Mouse (Mus musculus) bone marrow macrophage, adult 2 months (primary cell): ENCODE data around the gene Rassf5.

Experiments
- CTCF ChIP-seq: IDR thresholded peaks from 2 replicates; pipeline ENCODE4 v1.5.1; 2012; ENCODE audit warnings: low read depth, mild to moderate bottlenecking, low read length, moderate library complexity
- POLR2A ChIP-seq: IDR thresholded peaks from 2 replicates; pipeline ENCODE4 v1.6.1; 2012; ENCODE audit warnings: mild to moderate bottlenecking, low read depth, low read length, borderline replicate concordance

DNA sequence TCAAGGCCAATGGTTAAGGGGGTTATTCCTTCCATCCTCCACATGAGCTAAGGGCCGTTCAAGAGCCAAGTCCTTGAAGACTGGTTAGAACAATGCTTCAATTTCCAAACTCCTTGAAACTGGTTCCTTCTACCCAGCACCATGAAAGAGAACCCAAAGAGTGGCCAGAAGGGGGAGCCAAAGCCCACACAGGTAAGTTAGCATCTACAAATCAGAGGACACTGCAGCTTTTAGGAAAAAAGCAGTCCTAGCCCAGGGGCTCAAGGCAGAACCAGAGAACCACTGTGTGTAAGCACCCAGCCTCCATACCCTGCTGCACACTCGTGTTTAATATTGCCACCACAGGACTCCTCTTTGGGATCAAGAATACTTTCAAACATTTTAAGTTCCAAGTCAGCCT is 45.6 kb upstream of the Rassf5 start:
- TF ChIP-seq CTCF, result peak; percentile 52
- TF ChIP-seq POLR2A, result no peak
